Mouse (Mus musculus): ENCODE data around the gene Samd15. TPM values are rescaled to one million over a fixed set of nuclear protein-coding genes. Genes with fewer than 3 reads are reported as not detected.
"Not testable (repeated sequence)": the region's sequence is repeated elsewhere in the genome, so short reads cannot be mapped to it uniquely, and the experiment has no call there.

The Samd15 gene
- polyA plus RNA-seq (2015; fragmentation: Nextera tagmentation; extraction: Ambion mirVana) = 0.66 and 1.2 TPM in 2 replicates

DNA sequence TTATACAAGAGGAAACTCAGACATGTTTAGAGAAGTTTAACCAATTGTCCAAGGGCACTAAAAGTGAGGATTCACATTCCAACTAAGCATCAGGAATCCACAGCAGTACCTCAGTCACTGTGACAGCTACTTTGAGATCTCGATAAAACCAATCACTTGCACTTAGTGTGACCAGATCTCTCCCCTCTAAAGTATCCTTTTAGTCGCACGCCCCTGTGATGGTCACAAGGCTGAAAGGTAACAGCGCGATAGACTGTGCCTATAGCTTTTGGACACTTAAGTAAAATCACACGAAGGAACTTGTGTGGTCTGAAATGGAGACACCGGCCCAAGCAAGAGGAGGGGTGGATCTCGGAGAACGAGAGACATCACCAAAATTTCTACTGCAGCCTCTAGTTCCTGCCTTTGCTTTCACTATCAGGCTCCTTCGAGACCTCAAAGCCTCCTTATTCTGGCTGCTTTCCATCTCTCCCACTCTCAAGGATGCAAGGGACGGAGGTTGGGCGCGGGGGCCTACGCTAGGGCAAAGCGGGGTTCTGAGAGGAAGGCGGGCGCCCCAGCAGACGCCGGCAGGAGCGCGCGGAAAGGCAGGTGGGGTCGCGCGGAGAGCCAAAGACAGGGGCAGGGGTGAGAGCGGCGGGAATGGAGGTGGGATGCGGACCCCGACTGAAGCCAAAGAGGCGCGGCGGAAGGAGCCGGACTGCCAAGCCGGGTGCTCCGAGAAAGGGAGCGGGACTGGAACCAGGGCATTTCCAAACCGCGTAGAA, at the start of gene Samd15:
TSS of gene Samd15 (plus strand) at position 518 of the 767 bp plus-strand sequence.
- under 1% methylated on average over 35 of the region's 38 CpGs for WGBS
- peak within 1 kb of the TSS; percentile 89 for H3K9ac ChIP-seq (replicated peaks; ENCODE audit: low read length)
- H3K27me3 ChIP-seq (ENCODE audit: insufficient read depth, low read length) = no peaks in the 10 kb centered on the region
- H3K4me1 ChIP-seq (ENCODE audit: insufficient read depth, low read length) = peaks cover 7% of the 10 kb centered on the region
- peak within 1 kb of the TSS; percentile 77 for H3K4me2 ChIP-seq (replicated peaks; ENCODE audit: low read depth, low read length)
- H3K9me3 ChIP-seq (ENCODE audit: low read length) = no peaks in the 10 kb centered on the region
- peak; percentile 76; the same call in 1 of the 2 replicates for ATAC-seq (ENCODE audit: low FRiP score, low TSS enrichment)
- peak within 1 kb of the TSS; percentile 81 for H3K4me3 ChIP-seq (ENCODE audit: low read length)
- H3K36me3 ChIP-seq (ENCODE audit: insufficient read depth, low read length) = no peaks in the 10 kb centered on the region
- peak within 1 kb of the TSS; percentile 61; the same call in 1 of the 2 replicates for H3K27ac ChIP-seq (ENCODE audit: low read length)

DNA sequence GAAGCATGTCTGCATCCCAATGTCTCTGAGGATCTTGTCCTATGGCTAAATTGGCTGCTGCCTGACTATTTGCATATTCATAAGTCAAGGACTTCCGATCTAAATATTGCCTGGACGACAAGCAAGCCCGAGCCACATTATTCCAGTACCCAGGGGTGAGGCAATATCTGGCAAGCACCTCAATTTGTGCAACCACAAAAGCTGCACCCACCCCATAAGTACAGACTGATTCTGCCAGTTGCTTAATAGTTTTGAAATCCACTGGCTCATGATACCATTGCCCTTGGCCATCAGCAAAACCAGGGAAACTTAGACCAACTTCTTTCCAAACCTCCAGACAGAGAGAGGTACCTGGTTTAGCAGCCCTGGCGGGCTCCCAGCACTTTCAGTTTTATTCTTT, 45.1 kb upstream of the Samd15 start:
- H3K9ac ChIP-seq (replicated peaks; ENCODE audit: low read length); H3K4me3 ChIP-seq (ENCODE audit: low read length); H3K4me1 ChIP-seq (ENCODE audit: insufficient read depth, low read length); ATAC-seq (ENCODE audit: low FRiP score, low TSS enrichment); H3K27me3 ChIP-seq (ENCODE audit: insufficient read depth, low read length); H3K27ac ChIP-seq (ENCODE audit: low read length); H3K4me2 ChIP-seq (replicated peaks; ENCODE audit: low read depth, low read length): not testable (repeated sequence)
- Histone ChIP-seq H3K9me3 (ENCODE audit: low read length) (0 out of 2 replicates have a peak, but pooled peaks cover 10% of the 10 kb centered on the region), H3K36me3 (ENCODE audit: insufficient read depth, low read length) (peaks cover 16% of the 10 kb centered on the region)
- WGBS = 93% methylated on average over 4 of the region's 4 CpGs

DNA sequence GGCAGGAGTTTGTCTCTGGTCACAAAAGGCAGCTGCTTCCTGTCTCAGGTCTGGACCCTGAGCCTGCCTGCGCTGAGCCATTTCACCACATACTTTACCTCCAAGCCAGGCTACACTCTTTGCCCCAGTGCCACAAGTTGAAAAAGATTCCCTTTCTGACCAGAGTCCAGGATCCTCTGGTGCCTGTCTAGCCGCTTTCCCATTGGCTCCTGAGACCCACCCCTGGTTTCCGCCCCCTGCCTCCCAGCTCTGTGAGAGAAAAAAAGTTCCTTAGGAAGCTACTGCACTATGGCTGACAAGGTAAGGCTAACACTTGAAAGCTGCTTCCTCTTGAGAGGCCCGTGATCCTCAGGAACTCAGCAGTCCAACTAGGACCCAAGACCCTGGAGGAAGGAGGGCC, 42.2 kb upstream of the Samd15 start:
- 0 out of 2 replicates have a peak overlapping the region, but pooled peaks have one; percentile 8 for H3K4me3 ChIP-seq (ENCODE audit: low read length)
- WGBS = 48% methylated on average over 4 of the region's 4 CpGs
- peak overlapping the region; percentile 60; the same call in 1 of the 2 replicates for H3K27ac ChIP-seq (ENCODE audit: low read length)
- ATAC-seq (ENCODE audit: low FRiP score, low TSS enrichment) = peak; percentile 90
- no peaks in the 10 kb centered on the region for H3K27me3 ChIP-seq (ENCODE audit: insufficient read depth, low read length)
- no peak overlapping the region for H3K9ac ChIP-seq (replicated peaks; ENCODE audit: low read length)
- peaks cover 10% of the 10 kb centered on the region; the same call in 1 of the 2 replicates for H3K36me3 ChIP-seq (ENCODE audit: insufficient read depth, low read length)
- no peaks in the 10 kb centered on the region for H3K4me1 ChIP-seq (ENCODE audit: insufficient read depth, low read length)
- H3K9me3 ChIP-seq (ENCODE audit: low read length) = 0 out of 2 replicates have a peak, but pooled peaks cover 6% of the 10 kb centered on the region
- 0 out of 2 replicates have a peak overlapping the region, but pooled peaks have one; percentile 4 for H3K4me2 ChIP-seq (replicated peaks; ENCODE audit: low read depth, low read length)

DNA sequence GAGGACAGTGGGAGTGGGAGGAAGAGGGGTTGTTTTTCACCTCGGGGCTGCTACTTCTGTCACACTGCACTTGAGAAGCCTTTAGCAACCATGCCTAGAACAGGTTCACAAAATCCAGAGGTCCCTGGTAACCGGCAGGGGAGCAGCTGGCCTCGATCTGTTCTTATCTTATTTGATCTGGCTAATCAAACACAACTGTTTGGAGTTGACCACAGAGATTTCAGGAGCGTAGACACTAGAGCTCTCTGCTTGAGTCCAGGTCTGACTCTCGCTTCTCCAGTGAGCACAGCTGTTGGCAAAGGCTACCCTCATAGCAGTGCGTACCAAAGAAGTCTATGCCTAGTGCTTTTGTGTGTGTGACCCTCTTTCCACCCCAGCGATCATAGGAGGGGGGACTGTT, 41.4 kb upstream of the Samd15 start:
- no peak overlapping the region for H3K4me3 ChIP-seq (ENCODE audit: low read length)
- ATAC-seq (ENCODE audit: low FRiP score, low TSS enrichment) = no peak
- peak overlapping the region; percentile 4; the same call in 1 of the 2 replicates for H3K4me2 ChIP-seq (replicated peaks; ENCODE audit: low read depth, low read length)
- H3K4me1 ChIP-seq (ENCODE audit: insufficient read depth, low read length) = no peaks in the 10 kb centered on the region
- 0 out of 2 replicates have a peak overlapping the region, but pooled peaks have one; percentile 23 for H3K27ac ChIP-seq (ENCODE audit: low read length)
- peaks cover 10% of the 10 kb centered on the region; the same call in 1 of the 2 replicates for H3K36me3 ChIP-seq (ENCODE audit: insufficient read depth, low read length)
- H3K27me3 ChIP-seq (ENCODE audit: insufficient read depth, low read length) = no peaks in the 10 kb centered on the region
- H3K9me3 ChIP-seq (ENCODE audit: low read length) = 0 out of 2 replicates have a peak, but pooled peaks cover 3% of the 10 kb centered on the region
- H3K9ac ChIP-seq (replicated peaks; ENCODE audit: low read length) = no peak overlapping the region
- WGBS = 59% methylated on average over 7 of the region's 7 CpGs

DNA sequence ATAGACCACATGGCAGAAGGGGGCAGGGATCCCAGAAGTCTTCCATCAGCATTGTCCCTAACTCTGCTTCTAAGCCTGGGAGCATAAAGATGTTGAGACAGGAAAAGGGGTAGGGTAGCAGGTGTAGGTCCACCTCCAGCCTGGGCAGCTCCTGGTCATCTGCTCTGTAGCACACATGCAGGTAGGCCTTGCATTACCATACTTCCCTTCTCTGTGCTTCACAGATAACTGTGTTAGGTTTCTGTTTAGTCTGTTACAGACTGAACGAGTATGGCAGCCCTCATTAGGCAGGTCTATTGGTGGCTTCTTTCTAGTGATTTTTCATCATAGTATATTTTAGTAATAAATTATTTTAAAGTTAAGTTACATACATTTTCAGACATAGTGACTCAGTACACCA, 39.2 kb upstream of the Samd15 start:
- H3K9ac ChIP-seq (replicated peaks; ENCODE audit: low read length) = no peak overlapping the region
- H3K4me2 ChIP-seq (replicated peaks; ENCODE audit: low read depth, low read length) = no peak overlapping the region
- 0 out of 2 replicates have a peak, but pooled peaks cover 3% of the 10 kb centered on the region for H3K9me3 ChIP-seq (ENCODE audit: low read length)
- no peak overlapping the region for H3K27ac ChIP-seq (ENCODE audit: low read length)
- ATAC-seq (ENCODE audit: low FRiP score, low TSS enrichment) = no peak
- no peaks in the 10 kb centered on the region for H3K27me3 ChIP-seq (ENCODE audit: insufficient read depth, low read length)
- WGBS = 77% methylated on average over 1 of the region's 1 CpGs
- H3K36me3 ChIP-seq (ENCODE audit: insufficient read depth, low read length) = peaks cover 19% of the 10 kb centered on the region
- H3K4me3 ChIP-seq (ENCODE audit: low read length) = no peak overlapping the region
- no peaks in the 10 kb centered on the region for H3K4me1 ChIP-seq (ENCODE audit: insufficient read depth, low read length)

GRCm38 (mm10) chr12:87160815-87161214, 38.7 kb upstream of the Samd15 start:
- Histone ChIP-seq H3K4me2 (replicated peaks; ENCODE audit: low read depth, low read length) (no peak overlapping the region), H3K9me3 (ENCODE audit: low read length) (no peaks in the 10 kb centered on the region), H3K4me3 (ENCODE audit: low read length) (no peak overlapping the region), H3K27me3 (ENCODE audit: insufficient read depth, low read length) (no peaks in the 10 kb centered on the region), H3K9ac (replicated peaks; ENCODE audit: low read length) (no peak overlapping the region), H3K4me1 (ENCODE audit: insufficient read depth, low read length) (no peaks in the 10 kb centered on the region), H3K27ac (ENCODE audit: low read length) (no peak overlapping the region), H3K36me3 (ENCODE audit: insufficient read depth, low read length) (peaks cover 14% of the 10 kb centered on the region)
- WGBS = 90% methylated on average over 5 of the region's 5 CpGs
- no peak for ATAC-seq (ENCODE audit: low FRiP score, low TSS enrichment)

DNA sequence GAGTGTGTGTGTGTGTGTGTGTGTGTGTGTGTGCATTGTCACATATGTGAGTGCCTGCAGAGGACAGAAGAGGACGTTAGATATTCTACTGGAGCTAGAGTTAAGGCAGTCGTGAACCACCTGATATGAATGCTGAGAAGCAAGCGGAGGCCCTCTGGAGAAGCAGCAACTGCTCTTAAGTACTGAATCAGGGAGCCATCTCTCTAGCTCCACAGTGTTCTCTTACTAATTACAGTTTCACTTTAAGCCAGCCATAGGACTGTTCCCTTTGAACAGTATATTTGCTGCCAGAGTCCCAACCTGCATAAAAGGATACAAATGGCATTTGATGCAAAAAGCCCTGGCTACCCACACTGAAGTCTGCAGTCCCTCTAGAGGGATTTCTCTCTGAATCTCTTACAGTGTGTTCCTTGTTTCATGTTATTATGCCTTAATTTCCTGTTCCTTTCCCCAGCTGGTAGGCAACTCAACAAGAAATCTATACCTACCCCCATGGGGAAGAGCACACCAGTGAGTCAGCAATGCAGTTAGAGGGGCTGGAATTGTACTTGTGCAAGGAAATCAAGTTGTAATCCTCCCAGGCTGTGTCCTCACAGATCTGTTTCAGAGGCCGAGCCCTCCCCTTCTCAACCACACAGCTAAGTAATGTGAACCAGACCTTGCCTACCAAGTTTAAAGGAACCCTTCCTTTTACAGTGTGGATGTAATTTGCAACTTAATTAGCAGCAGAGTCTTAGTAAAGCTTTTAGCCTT, 24.2 kb upstream of the Samd15 start:
- Histone ChIP-seq H3K9me3 (ENCODE audit: low read length) (no peaks in the 10 kb centered on the region), H3K9ac (replicated peaks; ENCODE audit: low read length) (no peak overlapping the region), H3K27me3 (ENCODE audit: insufficient read depth, low read length) (no peaks in the 10 kb centered on the region), H3K36me3 (ENCODE audit: insufficient read depth, low read length) (peaks cover 18% of the 10 kb centered on the region; the same call in 1 of the 2 replicates), H3K4me2 (replicated peaks; ENCODE audit: low read depth, low read length) (no peak overlapping the region), H3K4me3 (ENCODE audit: low read length) (no peak overlapping the region), H3K4me1 (ENCODE audit: insufficient read depth, low read length) (no peaks in the 10 kb centered on the region), H3K27ac (ENCODE audit: low read length) (no peak overlapping the region)
- no peak for ATAC-seq (ENCODE audit: low FRiP score, low TSS enrichment)
- 60% methylated on average over 4 of the region's 4 CpGs for WGBS

DNA sequence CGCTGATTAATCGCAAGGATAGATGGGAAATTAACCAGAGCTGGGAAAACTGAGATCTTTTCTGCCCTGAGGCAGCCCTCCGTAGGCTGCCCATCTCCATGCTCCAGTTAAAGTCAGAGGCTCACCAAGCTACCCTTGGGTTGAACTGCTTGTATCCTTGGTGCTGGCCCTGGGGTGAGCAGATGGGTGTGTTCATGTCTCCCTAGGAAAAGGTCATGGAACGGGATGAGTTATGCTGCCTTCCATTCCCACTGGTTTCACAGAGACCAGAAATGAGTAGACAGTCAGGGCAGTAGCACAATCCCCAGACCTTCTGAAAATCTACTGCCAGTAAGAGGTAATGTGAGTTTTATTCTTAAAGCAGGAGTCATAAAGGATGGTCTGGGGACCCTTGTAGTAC, 21.9 kb upstream of the Samd15 start:
- H3K9me3 ChIP-seq (ENCODE audit: low read length) = no peaks in the 10 kb centered on the region
- no peak overlapping the region for H3K9ac ChIP-seq (replicated peaks; ENCODE audit: low read length)
- H3K4me2 ChIP-seq (replicated peaks; ENCODE audit: low read depth, low read length) = no peak overlapping the region
- no peaks in the 10 kb centered on the region for H3K27me3 ChIP-seq (ENCODE audit: insufficient read depth, low read length)
- no peak for ATAC-seq (ENCODE audit: low FRiP score, low TSS enrichment)
- no peak overlapping the region for H3K27ac ChIP-seq (ENCODE audit: low read length)
- 98% methylated on average over 4 of the region's 4 CpGs for WGBS
- no peaks in the 10 kb centered on the region for H3K36me3 ChIP-seq (ENCODE audit: insufficient read depth, low read length)
- H3K4me3 ChIP-seq (ENCODE audit: low read length) = no peak overlapping the region
- H3K4me1 ChIP-seq (ENCODE audit: insufficient read depth, low read length) = no peaks in the 10 kb centered on the region

GRCm38 (mm10) chr12:87193008-87193407, 6.5 kb upstream of the Samd15 start:
- 89% methylated on average over 3 of the region's 3 CpGs for WGBS
- Histone ChIP-seq H3K27me3 (ENCODE audit: insufficient read depth, low read length) (no peaks in the 10 kb centered on the region), H3K4me2 (replicated peaks; ENCODE audit: low read depth, low read length) (no peak overlapping the region), H3K9ac (replicated peaks; ENCODE audit: low read length) (no peak overlapping the region), H3K9me3 (ENCODE audit: low read length) (no peaks in the 10 kb centered on the region), H3K27ac (ENCODE audit: low read length) (no peak overlapping the region), H3K4me1 (ENCODE audit: insufficient read depth, low read length) (no peaks in the 10 kb centered on the region), H3K36me3 (ENCODE audit: insufficient read depth, low read length) (no peaks in the 10 kb centered on the region), H3K4me3 (ENCODE audit: low read length) (no peak overlapping the region)
- ATAC-seq (ENCODE audit: low FRiP score, low TSS enrichment) = no peak

All from kidney, embryonic 16.5 days (tissue).